Mouse (Mus musculus) C2C12 (cell line): Measurements from ENCODE around the gene Cdkl3.

Experiments used
- CTCF ChIP-seq: IDR thresholded peaks from one replicate; pipeline ENCODE4 v1.5.1; 2011; ENCODE audit not compliant: control insufficient read depth, insufficient read depth, insufficient read length
- FOSL1 ChIP-seq: IDR thresholded peaks from one replicate; pipeline ENCODE4 v1.8.0; 2011; ENCODE audit warnings: mild to moderate bottlenecking, low read length; ENCODE audit not compliant: poor library complexity, insufficient read depth, severe bottlenecking
- MYOD1 ChIP-seq: IDR thresholded peaks from one replicate; pipeline ENCODE4 v1.6.1; 2011; ENCODE audit warnings: low read depth; ENCODE audit not compliant: control insufficient read depth, insufficient read length
- USF1 ChIP-seq: IDR thresholded peaks from one replicate; pipeline ENCODE4 v1.6.1; 2011; ENCODE audit warnings: low read depth, mild to moderate bottlenecking, control low read depth, moderate library complexity

DNA sequence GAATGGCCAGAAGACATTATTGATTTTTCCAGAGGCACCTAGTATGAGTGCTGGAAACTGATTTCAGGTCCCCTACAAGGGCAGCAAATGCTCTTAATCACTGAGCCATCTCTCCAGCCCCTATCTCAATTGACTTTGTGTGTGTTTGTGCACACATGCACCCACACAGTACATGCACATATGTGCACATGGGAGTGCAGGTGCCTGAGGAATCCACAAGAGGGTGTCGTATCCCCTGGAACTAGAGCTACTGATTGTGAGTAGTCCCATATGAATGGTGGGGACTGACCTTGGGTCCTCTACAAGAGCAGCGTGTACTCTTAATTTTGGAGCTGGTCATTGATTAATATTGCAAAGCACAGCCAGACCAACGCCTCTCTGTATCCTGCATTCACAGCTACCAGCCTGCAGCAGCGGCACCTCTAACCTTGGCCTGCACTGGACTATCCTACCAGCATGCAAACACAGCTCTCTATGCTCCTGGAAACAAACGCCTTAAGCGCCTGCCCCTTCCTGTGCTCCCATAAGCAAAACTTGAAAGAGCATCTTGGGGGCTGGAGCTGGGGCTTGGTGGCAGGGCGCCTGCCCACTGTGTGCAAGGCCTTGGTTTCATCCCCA, 126.5 kb downstream of the Cdkl3 start:
- TF ChIP-seq CTCF (no peak), MYOD1 (no peak), USF1 (no peak), FOSL1 (no peak)
